Mouse (Mus musculus): ENCODE measurements around the gene Hmx1. TPM values are rescaled to one million over a fixed set of nuclear protein-coding genes. Genes with fewer than 3 reads are reported as not detected.

Gene Hmx1
- polyA plus RNA-seq (2014; fragmentation: Nextera tagmentation; extraction: Ambion mirVana) = 0.26 TPM in 1 of 2 replicates, not detected in the other

- Histone ChIP-seq H3K4me2 (replicated peaks) (peak within 1 kb of the TSS; percentile 49), H3K4me1 (replicated peaks; ENCODE audit: control insufficient read depth, insufficient read depth, low read length) (peaks cover 15% of the 10 kb centered on the region; the same call in 1 of the 2 replicates), H3K27me3 (ENCODE audit: control insufficient read depth, insufficient read depth, low read length) (peaks cover 100% of the 10 kb centered on the region), H3K9me3 (ENCODE audit: control insufficient read depth, low read length) (no peaks in the 10 kb centered on the region; the same call in 1 of the 2 replicates), H3K4me3 (replicated peaks; ENCODE audit: low read length) (peak within 1 kb of the TSS; percentile 34), H3K36me3 (replicated peaks; ENCODE audit: control insufficient read depth, insufficient read depth) (no peaks in the 10 kb centered on the region), H3K9ac (no peak within 1 kb of the TSS), H3K27ac (no peak within 1 kb of the TSS)
- WGBS = 2% methylated on average over 48 of the region's 71 CpGs
- ATAC-seq (ENCODE audit: low FRiP score) (peak; percentile 81), DNase-seq (ENCODE audit: low spot score) (no peak)
These were observed at the start of gene Hmx1 for GRCm38 (mm10) chr5:35388491-35389111. Gene Hmx1 (plus strand): TSS chr5:35389108.

GRCm38 (mm10) chr5:35345084-35345483, 43.8 kb upstream of the Hmx1 start:
- no peaks in the 10 kb centered on the region for H3K9me3 ChIP-seq (ENCODE audit: control insufficient read depth, low read length)
- no peak overlapping the region for H3K4me2 ChIP-seq (replicated peaks)
- WGBS = 94% methylated on average over 3 of the region's 3 CpGs
- no peaks in the 10 kb centered on the region for H3K4me1 ChIP-seq (replicated peaks; ENCODE audit: control insufficient read depth, insufficient read depth, low read length)
- ATAC-seq (ENCODE audit: low FRiP score) (no peak), DNase-seq (ENCODE audit: low spot score) (no peak)
- no peaks in the 10 kb centered on the region for H3K36me3 ChIP-seq (replicated peaks; ENCODE audit: control insufficient read depth, insufficient read depth)
- H3K4me3 ChIP-seq (replicated peaks; ENCODE audit: low read length) = no peak overlapping the region
- H3K9ac ChIP-seq = no peak overlapping the region
- no peaks in the 10 kb centered on the region for H3K27me3 ChIP-seq (ENCODE audit: control insufficient read depth, insufficient read depth, low read length)
- no peak overlapping the region for H3K27ac ChIP-seq

- no peaks in the 10 kb centered on the region for H3K9me3 ChIP-seq (ENCODE audit: control insufficient read depth, low read length)
- H3K36me3 ChIP-seq (replicated peaks; ENCODE audit: control insufficient read depth, insufficient read depth) = no peaks in the 10 kb centered on the region
- no peaks in the 10 kb centered on the region for H3K4me1 ChIP-seq (replicated peaks; ENCODE audit: control insufficient read depth, insufficient read depth, low read length)
- ATAC-seq (ENCODE audit: low FRiP score) = peak; percentile 46; the same call in 1 of the 2 replicates
- WGBS = 21% methylated on average over 3 of the region's 3 CpGs
- no peaks in the 10 kb centered on the region for H3K27me3 ChIP-seq (ENCODE audit: control insufficient read depth, insufficient read depth, low read length)
- H3K27ac ChIP-seq = no peak overlapping the region
- H3K4me2 ChIP-seq (replicated peaks) = no peak overlapping the region
- no peak overlapping the region for H3K4me3 ChIP-seq (replicated peaks; ENCODE audit: low read length)
- DNase-seq (ENCODE audit: low spot score) = peak; percentile 84
- H3K9ac ChIP-seq = no peak overlapping the region
These were observed 40.1 kb upstream of the Hmx1 start for GRCm38 (mm10) chr5:35348794-35349193.

- H3K27me3 ChIP-seq (ENCODE audit: control insufficient read depth, insufficient read depth, low read length) = no peaks in the 10 kb centered on the region
- WGBS = 61% methylated on average over 9 of the region's 9 CpGs
- ATAC-seq (ENCODE audit: low FRiP score) (no peak), DNase-seq (ENCODE audit: low spot score) (no peak)
- H3K9me3 ChIP-seq (ENCODE audit: control insufficient read depth, low read length) = no peaks in the 10 kb centered on the region
- H3K4me2 ChIP-seq (replicated peaks) = no peak overlapping the region
- no peak overlapping the region for H3K9ac ChIP-seq
- H3K4me1 ChIP-seq (replicated peaks; ENCODE audit: control insufficient read depth, insufficient read depth, low read length) = no peaks in the 10 kb centered on the region
- H3K36me3 ChIP-seq (replicated peaks; ENCODE audit: control insufficient read depth, insufficient read depth) = no peaks in the 10 kb centered on the region
- H3K27ac ChIP-seq = no peak overlapping the region
- H3K4me3 ChIP-seq (replicated peaks; ENCODE audit: low read length) = no peak overlapping the region
These were observed 31.1 kb upstream of the Hmx1 start for GRCm38 (mm10) chr5:35357544-35358440.

- Histone ChIP-seq H3K4me2 (replicated peaks) (no peak overlapping the region), H3K4me1 (replicated peaks; ENCODE audit: control insufficient read depth, insufficient read depth, low read length) (no peaks in the 10 kb centered on the region), H3K36me3 (replicated peaks; ENCODE audit: control insufficient read depth, insufficient read depth) (no peaks in the 10 kb centered on the region), H3K4me3 (replicated peaks; ENCODE audit: low read length) (no peak overlapping the region), H3K27ac (no peak overlapping the region), H3K9ac (no peak overlapping the region), H3K9me3 (ENCODE audit: control insufficient read depth, low read length) (no peaks in the 10 kb centered on the region), H3K27me3 (ENCODE audit: control insufficient read depth, insufficient read depth, low read length) (peaks cover 10% of the 10 kb centered on the region; the same call in 1 of the 2 replicates)
- WGBS = 47% methylated on average over 8 of the region's 8 CpGs
- ATAC-seq (ENCODE audit: low FRiP score) (peak; percentile 66), DNase-seq (ENCODE audit: low spot score) (peak; percentile 98)
These were observed 27.2 kb upstream of the Hmx1 start for GRCm38 (mm10) chr5:35361570-35362284.

- H3K9me3 ChIP-seq (ENCODE audit: control insufficient read depth, low read length) = no peaks in the 10 kb centered on the region
- H3K9ac ChIP-seq = no peak overlapping the region
- no peaks in the 10 kb centered on the region for H3K4me1 ChIP-seq (replicated peaks; ENCODE audit: control insufficient read depth, insufficient read depth, low read length)
- no peak overlapping the region for H3K27ac ChIP-seq
- H3K36me3 ChIP-seq (replicated peaks; ENCODE audit: control insufficient read depth, insufficient read depth) = no peaks in the 10 kb centered on the region
- WGBS = 78% methylated on average over 20 of the region's 20 CpGs
- H3K27me3 ChIP-seq (ENCODE audit: control insufficient read depth, insufficient read depth, low read length) = peaks cover 10% of the 10 kb centered on the region; the same call in 1 of the 2 replicates
- H3K4me2 ChIP-seq (replicated peaks) = no peak overlapping the region
- DNase-seq (ENCODE audit: low spot score) (no peak), ATAC-seq (ENCODE audit: low FRiP score) (no peak)
- H3K4me3 ChIP-seq (replicated peaks; ENCODE audit: low read length) = no peak overlapping the region
These were observed 22.5 kb upstream of the Hmx1 start for GRCm38 (mm10) chr5:35366241-35367032.

- WGBS = 86% methylated on average over 6 of the region's 6 CpGs
- Histone ChIP-seq H3K4me1 (replicated peaks; ENCODE audit: control insufficient read depth, insufficient read depth, low read length) (no peaks in the 10 kb centered on the region), H3K36me3 (replicated peaks; ENCODE audit: control insufficient read depth, insufficient read depth) (no peaks in the 10 kb centered on the region), H3K9ac (no peak overlapping the region), H3K27me3 (ENCODE audit: control insufficient read depth, insufficient read depth, low read length) (peaks cover 10% of the 10 kb centered on the region; the same call in 1 of the 2 replicates), H3K9me3 (ENCODE audit: control insufficient read depth, low read length) (no peaks in the 10 kb centered on the region), H3K4me3 (replicated peaks; ENCODE audit: low read length) (no peak overlapping the region), H3K27ac (no peak overlapping the region), H3K4me2 (replicated peaks) (no peak overlapping the region)
- ATAC-seq (ENCODE audit: low FRiP score) (no peak), DNase-seq (ENCODE audit: low spot score) (no peak)
These were observed 20.0 kb upstream of the Hmx1 start for GRCm38 (mm10) chr5:35368916-35369315.

- ATAC-seq (ENCODE audit: low FRiP score) (no peak), DNase-seq (ENCODE audit: low spot score) (no peak)
These were observed 9.8 kb upstream of the Hmx1 start for GRCm38 (mm10) chr5:35379066-35379465.

More at GRCm38 (mm10) chr5:35379066-35379465, 9.8 kb upstream of the Hmx1 start:
- H3K9me3 ChIP-seq (ENCODE audit: control insufficient read depth, low read length) = no peaks in the 10 kb centered on the region
- H3K27me3 ChIP-seq (ENCODE audit: control insufficient read depth, insufficient read depth, low read length) = peaks cover 85% of the 10 kb centered on the region
- H3K4me1 ChIP-seq (replicated peaks; ENCODE audit: control insufficient read depth, insufficient read depth, low read length) = no peaks in the 10 kb centered on the region
- no peak overlapping the region for H3K27ac ChIP-seq
- H3K36me3 ChIP-seq (replicated peaks; ENCODE audit: control insufficient read depth, insufficient read depth) = no peaks in the 10 kb centered on the region
- H3K9ac ChIP-seq = no peak overlapping the region
- no peak overlapping the region for H3K4me3 ChIP-seq (replicated peaks; ENCODE audit: low read length)
- H3K4me2 ChIP-seq (replicated peaks) = no peak overlapping the region
- 50% methylated on average over 2 of the region's 2 CpGs for WGBS

Data from hindbrain, embryonic 14.5 days (tissue).